Mouse (Mus musculus) forebrain, embryonic 16.5 days (tissue): ENCODE measurements at regions not wholly inside any gene's neighbourhood (a gene's known extent, or its start where the extent isn't known, plus 50 kb on each side); places are given as distances from the start of the nearest gene placed in this dataset.

Experiments used
- ATAC-seq: fragments of 200-750 bp; cut with Nextera tagmentation; 2 replicates; pipeline ENCODE4 v1.8.0; 2017; ENCODE audit warnings: mild to moderate bottlenecking, moderate library complexity
- H3K27ac ChIP-seq: fragments of 300-500 bp; sonication (generic); 2 replicates; pipeline ENCODE4 v1.5.1; 2014; ENCODE audit warnings: low read length, control low read depth
- H3K27me3 ChIP-seq: fragments of 300-500 bp; sonication (generic); replicated peaks from 2 replicates; pipeline ENCODE4 v1.6.1; 2014; ENCODE audit warnings: low read length; ENCODE audit not compliant: control insufficient read depth, insufficient read depth
- H3K36me3 ChIP-seq: fragments of 300-500 bp; sonication (generic); 2 replicates; pipeline ENCODE4 v1.6.1; 2014; ENCODE audit not compliant: control insufficient read depth, insufficient read depth
- H3K4me1 ChIP-seq: fragments of 300-500 bp; sonication (generic); replicated peaks from 2 replicates; pipeline ENCODE4 v1.6.1; 2014; ENCODE audit warnings: low read length; ENCODE audit not compliant: control insufficient read depth, insufficient read depth
- H3K4me2 ChIP-seq: fragments of 300-500 bp; sonication (generic); 2 replicates; pipeline ENCODE4 v1.6.1; 2014; ENCODE audit warnings: mild to moderate bottlenecking, low read length, control low read depth
- H3K4me3 ChIP-seq: fragments of 300-500 bp; sonication (generic); replicated peaks from 2 replicates; pipeline ENCODE4 v1.5.1; 2014; ENCODE audit warnings: mild to moderate bottlenecking, low read length, control low read depth
- H3K9ac ChIP-seq: fragments of 300-500 bp; sonication (generic); replicated peaks from 2 replicates; pipeline ENCODE4 v1.6.1; 2014; ENCODE audit warnings: low read depth, low read length, control low read depth
- H3K9me3 ChIP-seq: fragments of 300-500 bp; sonication (generic); 2 replicates; pipeline ENCODE4 v1.6.1; 2016; ENCODE audit warnings: low read length; ENCODE audit not compliant: control insufficient read depth
- WGBS: fragments of 180-500 bp; shearing (Covaris S2); extraction: QIAGEN DNeasy Blood & Tissue Kit; methylation state at CpG from one replicate; pipeline ENCODE4 v1.1.7; 2014; 5-methylcytosine and 5-hydroxymethylcytosine counted together

DNA sequence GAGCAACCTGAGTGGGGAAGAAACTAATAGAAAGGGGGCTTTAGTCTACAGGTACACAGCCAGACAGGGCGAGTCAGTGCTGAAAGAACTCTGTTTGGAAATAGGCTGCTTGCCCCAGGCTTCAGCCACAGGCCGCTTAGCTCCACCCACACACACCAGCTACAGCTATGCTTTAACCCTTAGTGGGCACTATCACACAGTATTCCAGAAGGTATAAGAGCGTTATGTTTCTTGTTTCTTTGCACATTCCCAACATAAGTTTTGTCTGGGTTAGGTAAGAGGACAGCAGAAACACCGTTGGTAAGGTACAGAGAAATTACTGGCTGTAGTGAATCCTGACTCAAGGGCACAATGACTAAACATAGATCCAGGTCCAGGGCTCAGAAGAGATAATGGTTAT, 165.8 kb downstream of the Spry2 start:
- Histone ChIP-seq H3K4me2 (peak overlapping the region; percentile 21; the same call in 1 of the 2 replicates), H3K4me1 (peaks cover 22% of the 10 kb centered on the region), H3K9ac (no peak overlapping the region), H3K9me3 (no peaks in the 10 kb centered on the region), H3K27ac (no peak overlapping the region), H3K36me3 (no peaks in the 10 kb centered on the region), H3K27me3 (no peaks in the 10 kb centered on the region), H3K4me3 (no peak overlapping the region)
- ATAC-seq: peak; percentile 35
- 5% methylated on average over 4 of the region's 4 CpGs for WGBS

DNA sequence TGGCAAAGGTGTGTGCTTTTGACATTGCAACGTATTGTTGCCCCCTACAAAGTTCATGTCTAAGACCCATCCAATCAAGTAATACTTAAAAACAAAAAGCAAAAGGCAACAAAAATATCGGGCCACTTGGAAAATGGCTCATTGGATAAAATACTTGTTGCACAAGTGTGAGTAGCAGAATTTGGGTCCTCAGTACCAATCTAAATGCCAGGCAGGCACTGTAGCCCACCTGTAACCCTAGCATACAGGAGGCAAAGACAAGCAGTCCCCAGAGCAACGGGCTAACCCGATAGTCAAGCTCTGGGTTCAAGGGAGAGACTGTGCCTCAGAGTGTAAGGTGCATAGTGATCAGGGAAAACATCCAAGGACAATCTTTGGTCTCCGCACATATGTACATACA, 167.8 kb downstream of the Spry2 start:
- no peak overlapping the region for H3K9ac ChIP-seq
- H3K27ac ChIP-seq: no peak overlapping the region
- no peaks in the 10 kb centered on the region for H3K36me3 ChIP-seq
- H3K4me3 ChIP-seq: no peak overlapping the region
- ATAC-seq: no peak
- peaks cover 22% of the 10 kb centered on the region for H3K4me1 ChIP-seq
- H3K4me2 ChIP-seq: no peak overlapping the region
- H3K27me3 ChIP-seq: no peaks in the 10 kb centered on the region
- 75% methylated on average over 5 of the region's 5 CpGs for WGBS
- no peaks in the 10 kb centered on the region for H3K9me3 ChIP-seq

DNA sequence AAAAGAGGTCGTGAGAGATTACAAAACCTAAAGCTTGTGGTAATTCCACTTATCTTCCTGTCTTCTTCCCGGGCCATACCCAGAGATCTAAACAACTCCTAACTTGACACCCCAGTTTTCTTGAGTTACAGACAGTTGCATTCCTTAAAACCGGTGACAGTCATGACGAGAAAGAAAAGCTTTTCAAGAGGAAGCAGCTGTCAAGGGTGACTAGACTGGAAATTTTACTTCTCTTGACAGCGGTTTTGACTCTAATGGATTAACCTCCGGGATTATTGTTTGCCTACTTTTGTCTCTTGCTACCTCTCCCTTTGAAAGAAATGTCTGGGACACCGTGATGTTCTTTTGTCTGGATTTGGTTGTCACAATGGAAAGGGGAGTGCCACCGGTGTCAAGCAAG, 170.9 kb downstream of the Spry2 start:
- no peak for ATAC-seq
- H3K9me3 ChIP-seq: no peaks in the 10 kb centered on the region
- no peak overlapping the region for H3K27ac ChIP-seq
- H3K4me1 ChIP-seq: peaks cover 8% of the 10 kb centered on the region
- H3K4me3 ChIP-seq: no peak overlapping the region
- H3K9ac ChIP-seq: no peak overlapping the region
- no peaks in the 10 kb centered on the region for H3K27me3 ChIP-seq
- H3K4me2 ChIP-seq: no peak overlapping the region
- WGBS: 29% methylated on average over 8 of the region's 8 CpGs
- no peaks in the 10 kb centered on the region for H3K36me3 ChIP-seq

DNA sequence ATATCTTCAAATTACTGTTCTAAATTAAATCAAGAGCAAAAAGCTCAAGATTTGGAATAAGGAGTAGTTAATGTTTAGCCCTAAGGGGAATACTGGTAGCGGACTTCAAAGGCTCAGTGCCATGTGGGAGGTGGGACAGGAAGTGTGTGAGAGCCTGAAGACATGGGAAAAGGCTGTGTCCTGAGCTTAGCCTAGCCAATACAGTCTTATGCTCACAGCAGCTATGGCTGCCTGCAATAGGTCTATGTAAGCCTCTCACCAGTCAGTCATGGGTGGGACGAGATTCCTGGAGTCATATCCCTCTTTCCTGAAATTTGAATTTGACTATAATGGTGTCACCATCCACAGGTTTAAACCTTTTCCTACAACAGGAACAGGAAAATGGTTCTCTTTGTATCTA, 173.7 kb downstream of the Spry2 start:
- H3K9ac ChIP-seq: no peak overlapping the region
- 81% methylated on average over 2 of the region's 2 CpGs for WGBS
- ATAC-seq: no peak
- H3K4me1 ChIP-seq: peaks cover 10% of the 10 kb centered on the region
- no peaks in the 10 kb centered on the region for H3K36me3 ChIP-seq
- H3K27ac ChIP-seq: no peak overlapping the region
- no peak overlapping the region for H3K4me3 ChIP-seq
- H3K4me2 ChIP-seq: no peak overlapping the region
- no peaks in the 10 kb centered on the region for H3K9me3 ChIP-seq
- H3K27me3 ChIP-seq: no peaks in the 10 kb centered on the region

DNA sequence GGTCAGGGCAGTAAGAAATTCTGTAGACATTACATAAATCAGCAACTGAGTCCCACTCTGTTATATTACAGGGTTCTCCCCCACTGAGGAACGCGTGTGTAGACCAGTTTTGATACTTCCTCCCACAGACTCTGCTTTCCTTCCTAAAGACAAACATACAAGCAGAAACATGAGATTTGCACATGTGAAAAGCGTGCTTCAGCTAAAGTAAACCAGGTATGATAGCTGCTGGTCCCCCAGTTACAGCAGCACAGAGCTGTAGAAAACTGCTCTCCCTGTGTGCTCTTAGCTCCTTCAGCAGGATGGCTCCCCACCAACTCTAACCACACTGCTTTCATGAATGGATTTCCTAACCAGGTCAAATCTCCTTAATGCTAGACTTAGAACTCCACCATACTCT, 175.0 kb downstream of the Spry2 start:
- Histone ChIP-seq H3K27ac (peak overlapping the region; percentile 62), H3K4me1 (peaks cover 10% of the 10 kb centered on the region), H3K36me3 (no peaks in the 10 kb centered on the region), H3K4me3 (no peak overlapping the region), H3K9me3 (no peaks in the 10 kb centered on the region), H3K9ac (no peak overlapping the region), H3K4me2 (no peak overlapping the region), H3K27me3 (no peaks in the 10 kb centered on the region)
- WGBS: 80% methylated on average over 3 of the region's 3 CpGs
- no peak for ATAC-seq

DNA sequence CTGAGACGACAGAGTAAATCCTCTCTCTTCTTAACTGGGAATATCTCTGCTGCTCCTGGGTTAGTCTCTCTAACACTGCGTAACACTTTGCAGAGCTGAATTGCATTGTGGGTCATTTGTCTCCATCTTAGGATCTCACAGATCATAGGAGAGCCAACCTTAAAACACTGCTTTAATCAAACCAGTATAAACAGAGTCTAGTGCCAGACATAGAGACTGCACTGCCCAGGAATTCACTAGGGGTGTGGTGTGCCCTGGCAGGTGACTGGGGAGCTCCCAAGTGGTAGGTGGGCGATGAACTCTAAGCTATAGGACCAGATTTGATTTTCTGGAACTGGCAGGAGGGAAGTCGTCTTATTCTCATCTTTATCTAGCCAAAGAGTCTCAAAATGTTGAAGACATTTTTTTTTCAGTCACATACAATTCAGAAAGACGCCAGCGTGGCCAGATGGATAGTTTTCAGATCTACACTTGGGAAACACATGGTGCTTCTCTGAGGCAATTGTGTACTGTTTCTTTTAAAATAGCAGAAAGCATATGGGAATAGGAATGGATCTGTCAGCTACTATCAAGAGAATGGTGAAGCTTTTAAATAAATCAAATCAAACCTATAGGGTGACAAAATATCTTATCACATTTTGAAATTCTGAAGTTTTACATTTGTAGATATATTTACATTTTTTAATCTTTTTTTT, 175.7 kb downstream of the Spry2 start:
- Histone ChIP-seq H3K36me3 (no peaks in the 10 kb centered on the region), H3K27me3 (no peaks in the 10 kb centered on the region), H3K9me3 (no peaks in the 10 kb centered on the region), H3K4me1 (peaks cover 10% of the 10 kb centered on the region), H3K4me2 (no peak overlapping the region), H3K27ac (peak overlapping the region; percentile 77), H3K4me3 (no peak overlapping the region), H3K9ac (no peak overlapping the region)
- ATAC-seq: peak; percentile 73
- 60% methylated on average over 6 of the region's 6 CpGs for WGBS

DNA sequence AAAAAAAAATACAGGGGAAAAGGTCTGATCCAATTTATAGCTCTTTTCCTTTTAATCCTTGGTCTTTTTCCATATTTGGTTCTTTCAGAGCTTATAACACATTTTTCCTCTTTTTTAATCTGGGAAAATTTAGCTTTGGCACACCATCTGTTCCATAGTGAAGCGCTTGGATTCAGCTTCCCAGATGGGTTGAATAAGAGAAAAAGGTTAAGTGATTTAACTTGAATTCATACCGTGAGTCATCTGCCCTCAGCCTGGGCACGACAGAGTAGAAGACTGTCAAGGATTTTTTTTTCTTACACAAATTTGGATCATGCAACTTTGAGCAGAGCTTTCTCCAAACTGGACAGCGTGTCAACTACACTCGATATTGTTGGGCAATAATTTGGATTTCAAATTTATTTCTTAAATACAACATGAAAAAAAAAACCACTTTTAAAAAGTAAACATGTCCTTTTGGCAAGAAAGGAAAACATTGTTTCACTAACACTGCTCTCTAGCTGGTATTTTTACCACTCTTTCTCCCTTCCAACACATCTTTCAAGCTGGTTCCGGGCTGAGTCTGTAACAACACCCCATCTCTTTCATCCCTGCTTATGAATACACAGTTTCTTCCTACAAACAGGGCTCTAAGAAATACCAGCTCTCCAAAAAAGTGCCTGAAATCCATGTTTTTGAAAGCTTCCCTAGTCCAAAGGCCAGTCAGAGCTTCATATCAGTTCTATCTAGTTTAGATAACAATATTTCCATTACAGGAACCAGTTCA, 177.8 kb downstream of the Spry2 start:
- peak; percentile 55; the same call in 1 of the 2 replicates for ATAC-seq
- Histone ChIP-seq H3K9me3 (no peaks in the 10 kb centered on the region), H3K27ac (peak overlapping the region; percentile 55), H3K4me1 (peaks cover 10% of the 10 kb centered on the region), H3K4me3 (no peak overlapping the region), H3K9ac (no peak overlapping the region), H3K4me2 (no peak overlapping the region), H3K27me3 (no peaks in the 10 kb centered on the region), H3K36me3 (no peaks in the 10 kb centered on the region)
- WGBS: 56% methylated on average over 6 of the region's 6 CpGs

DNA sequence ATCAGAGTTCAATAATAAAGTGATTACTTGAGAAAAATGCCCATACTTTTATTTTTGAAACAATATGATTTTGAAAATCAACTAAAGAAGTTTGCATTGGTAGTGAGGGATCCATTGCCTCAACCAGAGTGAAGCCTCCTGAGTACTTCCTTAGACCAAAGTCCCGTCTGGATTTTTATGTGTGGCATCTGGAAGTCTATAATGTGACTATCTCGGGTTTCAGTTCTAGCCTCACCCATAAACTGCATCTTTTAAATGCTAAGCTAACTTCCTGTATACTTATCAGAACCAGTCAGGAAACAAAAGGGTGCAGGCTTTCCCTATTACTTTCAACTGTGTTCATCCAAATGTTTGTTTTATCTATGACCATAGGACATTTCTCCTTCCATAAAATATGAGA, 178.8 kb downstream of the Spry2 start:
- no peak overlapping the region for H3K4me3 ChIP-seq
- no peak for ATAC-seq
- no peak overlapping the region for H3K27ac ChIP-seq
- 85% methylated on average over 2 of the region's 2 CpGs for WGBS
- no peaks in the 10 kb centered on the region for H3K36me3 ChIP-seq
- no peaks in the 10 kb centered on the region for H3K27me3 ChIP-seq
- H3K4me1 ChIP-seq: peaks cover 10% of the 10 kb centered on the region
- no peak overlapping the region for H3K9ac ChIP-seq
- H3K9me3 ChIP-seq: no peaks in the 10 kb centered on the region
- no peak overlapping the region for H3K4me2 ChIP-seq

DNA sequence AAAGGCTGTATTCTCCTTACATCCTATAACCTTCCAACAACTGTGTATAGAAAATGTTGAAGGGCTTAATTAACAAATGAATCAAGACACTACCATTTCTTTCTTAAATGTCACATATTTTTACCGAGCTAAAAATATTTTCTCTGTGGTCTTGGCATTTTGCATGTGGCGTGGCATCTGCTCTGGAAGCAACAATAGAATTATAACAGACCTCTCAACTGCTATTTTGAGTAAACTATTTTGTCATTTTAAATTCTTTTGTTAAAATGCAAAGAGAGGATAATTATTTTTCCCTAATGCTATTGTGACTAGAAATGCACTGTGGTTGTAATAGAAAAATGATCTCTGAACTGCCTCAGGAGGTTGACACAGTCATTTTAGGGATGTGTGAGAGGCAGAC, 187.9 kb downstream of the Spry2 start:
- no peak overlapping the region for H3K9ac ChIP-seq
- H3K36me3 ChIP-seq: no peaks in the 10 kb centered on the region
- WGBS: 55% methylated on average over 2 of the region's 2 CpGs
- H3K4me2 ChIP-seq: no peak overlapping the region
- H3K27ac ChIP-seq: no peak overlapping the region
- no peaks in the 10 kb centered on the region for H3K27me3 ChIP-seq
- no peak overlapping the region for H3K4me3 ChIP-seq
- ATAC-seq: no peak
- H3K4me1 ChIP-seq: no peaks in the 10 kb centered on the region
- no peaks in the 10 kb centered on the region for H3K9me3 ChIP-seq
